Mouse (Mus musculus): ENCODE measurements around the gene Ncbp2.
"Not testable (repeated sequence)": the region's sequence is repeated elsewhere in the genome, so short reads cannot be mapped to it uniquely, and the experiment has no call there.

Gene Ncbp2

GRCm38 (mm10) chr16:31935091-31935979 lies 13.0 kb upstream of the Ncbp2 start:
- DNase-seq (ENCODE audit: low spot score in 2 of 2), result no peak

- no peak for DNase-seq (ENCODE audit: low spot score in 2 of 2)
Measured at GRCm38 (mm10) chr16:31936568-31936967, 11.7 kb upstream of the Ncbp2 start.

DNA sequence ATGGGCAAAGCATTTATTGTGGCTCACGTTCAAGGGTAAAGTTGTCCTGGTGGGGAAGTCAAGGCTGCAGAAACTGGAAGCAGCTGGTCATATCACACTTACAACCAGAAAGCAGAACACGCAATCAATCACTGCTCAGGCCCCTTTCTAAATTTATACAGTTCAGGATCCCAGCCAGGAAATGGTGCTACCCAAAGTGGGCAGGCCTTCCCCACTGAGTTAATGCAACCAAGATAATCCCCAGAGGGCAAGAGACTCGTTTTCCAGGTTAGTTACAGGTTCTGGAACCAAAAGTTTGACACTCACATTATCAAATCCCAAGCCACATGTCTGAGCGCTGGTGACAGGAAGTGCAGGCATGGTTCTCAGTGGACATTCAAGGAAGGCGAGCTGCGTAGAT lies 9.5 kb upstream of the Ncbp2 start:
- DNase-seq (ENCODE audit: low spot score in 2 of 2), result no peak

GRCm38 (mm10) chr16:31940586-31940985 lies 7.7 kb upstream of the Ncbp2 start:
- no peak for DNase-seq (ENCODE audit: low spot score in 2 of 2)

GRCm38 (mm10) chr16:31943980-31944379 lies 4.3 kb upstream of the Ncbp2 start:
- DNase-seq (ENCODE audit: low spot score in 2 of 2), result peak; percentile 63 to 86

GRCm38 (mm10) chr16:31944698-31945255 lies 3.5 kb upstream of the Ncbp2 start:
- no peak for DNase-seq (ENCODE audit: low spot score in 2 of 2)

GRCm38 (mm10) chr16:31945372-31945771 lies 2.9 kb upstream of the Ncbp2 start:
- no peak for DNase-seq (ENCODE audit: low spot score in 2 of 2)

- not testable (repeated sequence) for DNase-seq (ENCODE audit: low spot score in 2 of 2)
Measured at GRCm38 (mm10) chr16:31945986-31946385, 2.3 kb upstream of the Ncbp2 start.

- DNase-seq (ENCODE audit: low spot score in 2 of 2), result no peak
Measured at GRCm38 (mm10) chr16:31947333-31947732, 980 bp upstream of the Ncbp2 start.

DNA sequence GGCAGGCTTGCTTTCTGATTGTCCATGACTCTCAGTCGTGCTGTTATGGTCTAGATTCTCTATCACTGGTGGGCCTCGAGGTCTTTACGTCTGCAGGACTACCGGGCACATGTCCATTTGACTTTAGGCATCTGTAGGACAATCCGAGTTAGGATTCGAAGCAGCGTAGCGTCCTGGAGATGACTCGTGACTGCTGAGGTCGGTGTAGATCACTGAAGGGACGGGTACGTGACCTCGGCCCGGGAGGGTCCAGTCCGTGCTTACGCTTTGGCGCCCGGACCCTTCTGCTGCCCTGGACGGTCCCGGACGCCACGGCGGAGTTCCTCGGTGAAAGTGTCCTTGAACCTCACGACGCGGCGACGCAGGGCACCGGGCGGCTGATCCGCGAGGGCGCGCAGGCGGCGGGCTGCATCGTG lies 404 bp upstream of the Ncbp2 start:
- DNase-seq (ENCODE audit: low spot score in 2 of 2), result no peak

GRCm38 (mm10) chr16:31963224-31963623 lies 14.9 kb downstream of the Ncbp2 start:
- DNase-seq (ENCODE audit: low spot score in 2 of 2), result no peak

GRCm38 (mm10) chr16:31975258-31975657 lies 26.9 kb downstream of the Ncbp2 start:
- DNase-seq (ENCODE audit: low spot score in 2 of 2), result no peak

DNA sequence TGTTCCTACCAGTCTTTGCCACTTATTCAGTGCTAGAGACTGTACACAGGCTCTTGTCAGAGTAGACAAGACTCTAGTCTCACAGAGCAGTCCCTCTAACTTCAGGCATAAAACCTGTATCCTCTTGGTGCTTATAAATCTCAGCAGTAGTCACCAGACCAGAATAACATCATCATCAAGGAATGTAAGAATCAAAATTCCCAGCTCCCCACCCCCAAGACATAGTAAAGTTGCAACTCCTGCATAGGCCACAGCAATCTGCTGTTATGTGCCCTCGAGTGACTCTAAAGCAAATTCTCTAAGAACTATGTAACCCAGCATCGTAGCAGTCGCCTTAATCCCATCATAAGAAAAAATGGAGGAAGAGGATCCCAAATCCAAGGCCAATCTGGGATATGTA lies 31.2 kb downstream of the Ncbp2 start:
- no peak for DNase-seq (ENCODE audit: low spot score in 2 of 2)

GRCm38 (mm10) chr16:31980946-31981345 lies 32.6 kb downstream of the Ncbp2 start:
- no peak for DNase-seq (ENCODE audit: low spot score in 2 of 2)

DNA sequence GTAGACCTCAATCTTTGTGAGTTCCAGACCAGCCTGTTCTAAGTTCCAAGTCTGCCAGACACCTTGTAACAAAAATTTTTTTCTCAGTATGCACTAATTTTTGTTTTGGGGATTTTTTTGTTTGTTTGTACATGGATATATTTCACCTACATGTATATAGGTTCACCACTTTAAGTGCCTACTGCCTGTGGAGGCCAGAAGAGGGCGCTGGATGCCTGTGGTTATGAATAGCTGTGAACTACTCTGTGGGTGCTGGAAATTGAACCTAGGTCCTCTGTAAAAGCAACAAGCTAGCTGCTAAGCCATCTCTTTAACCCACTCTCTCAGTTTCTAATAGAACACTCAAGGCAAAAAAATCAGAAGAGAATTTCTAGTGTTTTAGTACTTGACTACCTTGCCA lies 43.7 kb downstream of the Ncbp2 start:
- peak in 1 of 2 experiments; percentile 27 for DNase-seq (ENCODE audit: low spot score in 2 of 2)

- DNase-seq (ENCODE audit: low spot score in 2 of 2), result no peak
Measured at GRCm38 (mm10) chr16:31993195-31993594, 44.9 kb downstream of the Ncbp2 start.

GRCm38 (mm10) chr16:31993946-31994345 lies 45.6 kb downstream of the Ncbp2 start:
- no peak for DNase-seq (ENCODE audit: low spot score in 2 of 2)

DNA sequence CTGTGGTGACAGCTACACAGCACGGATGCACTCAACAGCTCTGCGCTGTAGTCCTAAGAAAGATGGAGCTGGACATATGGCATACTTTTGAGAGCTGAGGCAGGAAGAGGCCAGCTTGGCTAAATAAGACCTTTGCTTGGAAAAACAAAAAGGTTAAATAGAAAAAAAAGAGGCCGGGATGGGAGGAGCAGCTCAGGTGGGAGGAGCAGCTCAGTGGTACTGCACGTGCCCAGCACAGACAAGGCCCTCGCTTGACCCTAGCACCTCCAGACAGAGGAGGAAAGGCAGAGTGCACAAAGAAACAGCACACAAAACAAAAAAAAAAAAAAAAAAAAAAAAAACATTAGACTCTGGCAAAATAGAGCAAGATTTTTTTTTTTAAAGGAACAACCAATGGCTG lies 48.1 kb downstream of the Ncbp2 start:
- DNase-seq (ENCODE audit: low spot score in 2 of 2), result no peak

GRCm38 (mm10) chr16:32002509-32003477 lies 54.5 kb downstream of the Ncbp2 start, which contains the start of gene Senp5:
TSS of gene Senp5 (minus strand) at chr16:32003287.
- peak; percentile 82 to 95 for DNase-seq (ENCODE audit: low spot score in 2 of 2)

GRCm38 (mm10) chr16:32004731-32005130 lies 56.4 kb downstream of the Ncbp2 start:
- no peak for DNase-seq (ENCODE audit: low spot score in 2 of 2)

DNA sequence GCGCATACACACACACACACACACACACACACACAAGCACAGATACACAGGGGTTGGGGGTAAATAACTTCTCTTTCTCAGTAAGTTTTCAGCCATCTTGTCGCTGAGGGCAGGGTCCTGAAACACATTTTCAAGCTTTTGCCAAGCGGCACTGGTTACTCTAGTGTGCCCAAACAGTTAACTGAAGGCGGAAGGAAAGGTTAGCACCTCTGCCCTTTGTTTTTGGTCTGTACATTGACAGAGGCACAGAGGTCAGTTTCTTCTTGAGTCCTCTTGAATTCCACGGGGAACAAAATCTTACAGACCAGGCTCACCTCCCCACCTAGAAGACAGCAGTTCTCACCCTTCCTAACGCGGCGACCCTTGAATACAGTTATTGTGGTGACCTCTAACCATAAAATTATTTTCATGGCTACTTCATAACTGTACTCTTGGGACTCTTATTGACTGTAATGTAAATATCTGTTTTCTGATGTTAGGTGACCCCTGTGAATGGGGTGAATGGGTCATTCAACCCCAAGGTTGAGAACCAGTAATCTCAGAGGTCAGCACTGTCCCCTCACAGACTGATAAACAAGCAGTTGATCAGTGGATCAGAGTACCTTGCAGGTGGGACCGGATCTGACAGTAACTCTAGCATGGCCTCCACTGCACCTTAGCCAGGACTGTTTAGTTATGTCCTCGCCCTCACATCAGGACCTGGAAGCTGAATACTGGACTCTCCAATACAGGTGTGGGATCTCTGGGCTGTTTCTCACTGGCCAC lies 60.4 kb downstream of the Ncbp2 start:
- no peak for DNase-seq (ENCODE audit: low spot score in 2 of 2)

Data from spleen, postnatal 10 days (tissue).